In genomic region chr19:5846557-5847305, GRCm38 (mm10) we compare ENCODE assay signal across 8 mouse cellular contexts. TPM values are rescaled to one million over a fixed set of nuclear protein-coding genes. Genes with fewer than 3 reads are reported as not detected.
A peak's percentile ranks its signal among the peaks of the same experiment; 100 is the strongest.
DNase-seq lines count a peak whose midpoint lies in the region; ATAC-seq lines count a peak whose summit lies in the region.

No protein-coding gene starts in this region.

- H3K4me3 ChIP-seq in hindbrain, embryonic 10.5 days = peak overlapping the region; percentile 48
- peak overlapping the region; percentile 46 for H3K4me3 ChIP-seq in lung, embryonic 16.5 days (ENCODE audit: low read length)

- H3K9me3 ChIP-seq in hindbrain, embryonic 10.5 days = no peaks in the 10 kb centered on the region
- no peaks in the 10 kb centered on the region for H3K9me3 ChIP-seq in lung, embryonic 16.5 days (ENCODE audit: control insufficient read depth, low read length)

- H3K9ac ChIP-seq in lung, embryonic 16.5 days (ENCODE audit: low read length) = peak overlapping the region; percentile 64

- peak overlapping the region; percentile 96 for H3K27ac ChIP-seq in hindbrain, embryonic 10.5 days
- peak overlapping the region; percentile 100 for H3K27ac ChIP-seq in lung, embryonic 16.5 days (ENCODE audit: low read length)

- 5% methylated on average over 16 of the region's 16 CpGs for WGBS in hindbrain, embryonic 10.5 days
- 2% methylated on average over 16 of the region's 16 CpGs for WGBS in lung, embryonic 16.5 days

- peak overlapping the region; percentile 61 for H3K4me2 ChIP-seq in lung, embryonic 16.5 days (ENCODE audit: low read depth, low read length)

- no peaks in the 10 kb centered on the region for H3K27me3 ChIP-seq in hindbrain, embryonic 10.5 days (ENCODE audit: insufficient read depth, poor library complexity, severe bottlenecking)
- no peaks in the 10 kb centered on the region for H3K27me3 ChIP-seq in lung, embryonic 16.5 days (ENCODE audit: control insufficient read depth, insufficient read depth, low read depth, low read length)

- peak; percentile 89 for DNase-seq in MEL-GATA-1-ER (ENCODE audit: extremely low read depth, low read depth)
- peak; percentile 86 for DNase-seq in cerebellum, adult 8-10 months
- peak; percentile 92 for DNase-seq in frontal cortex, adult 2 months (ENCODE audit: extremely low spot score in 1 of 2, low spot score in 1 of 2)
- peak; percentile 89 for DNase-seq in hindbrain, embryonic 10.5 days (ENCODE audit: low spot score)
- DNase-seq in layer of hippocampus, adult 9-11 months = peak; percentile 97
- peak; percentile 85 for DNase-seq in ovary, adult 18-20 months (ENCODE audit: low spot score)
- DNase-seq in thymus, postnatal 0 days (ENCODE audit: low spot score) = peak; percentile 62

- H3K4me1 ChIP-seq in hindbrain, embryonic 10.5 days (replicated peaks) = peaks cover 90% of the 10 kb centered on the region
- peaks cover 73% of the 10 kb centered on the region for H3K4me1 ChIP-seq in lung, embryonic 16.5 days (replicated peaks; ENCODE audit: control insufficient read depth, insufficient read depth, low read length)

- ATAC-seq in lung, embryonic 16.5 days (ENCODE audit: low read depth) = peak; percentile 84

- peaks cover 6% of the 10 kb centered on the region for H3K36me3 ChIP-seq in hindbrain, embryonic 10.5 days
- peaks cover 2% of the 10 kb centered on the region for H3K36me3 ChIP-seq in lung, embryonic 16.5 days (ENCODE audit: control insufficient read depth, insufficient read depth, low read length)

RNA-seq across cellular contexts. Expression of gene Frmd8, which starts 28.3 kb away (rescaled TPM):
- 13.1 and 15.6 TPM in 2 replicates for polyA plus RNA-seq in frontal cortex, adult 2 months (2012; rRNA removed)
- 37.2 and 37.8 TPM in 2 replicates for polyA plus RNA-seq in hindbrain, embryonic 10.5 days (2016; fragmentation: Nextera tagmentation; extraction: Ambion mirVana)
- 56.4 and 61.1 TPM in 2 replicates for polyA plus RNA-seq in lung, embryonic 16.5 days (2015; fragmentation: Nextera tagmentation; extraction: Ambion mirVana)
- 72.4 and 75.2 TPM in 2 replicates for polyA plus RNA-seq in thymus, postnatal 0 days (2015; fragmentation: Nextera tagmentation; extraction: Ambion mirVana)

RNA-seq across cellular contexts. Expression of gene Slc25a45, which starts 30.9 kb away (rescaled TPM):
- polyA plus RNA-seq in frontal cortex, adult 2 months (2012; rRNA removed) = 7.8 and 8.7 TPM in 2 replicates
- polyA plus RNA-seq in hindbrain, embryonic 10.5 days (2016; fragmentation: Nextera tagmentation; extraction: Ambion mirVana) = 2.8 TPM in 2 replicates
- 5.7 and 6.2 TPM in 2 replicates for polyA plus RNA-seq in lung, embryonic 16.5 days (2015; fragmentation: Nextera tagmentation; extraction: Ambion mirVana)
- 11.4 and 14.6 TPM in 2 replicates for polyA plus RNA-seq in thymus, postnatal 0 days (2015; fragmentation: Nextera tagmentation; extraction: Ambion mirVana)

RNA-seq across cellular contexts. Expression of gene Tigd3, which starts 47.2 kb away (rescaled TPM):
- polyA plus RNA-seq in frontal cortex, adult 2 months (2012; rRNA removed) = 4.6 and 4.9 TPM in 2 replicates
- polyA plus RNA-seq in hindbrain, embryonic 10.5 days (2016; fragmentation: Nextera tagmentation; extraction: Ambion mirVana) = 9.9 and 11.3 TPM in 2 replicates
- 2.5 and 3.2 TPM in 2 replicates for polyA plus RNA-seq in lung, embryonic 16.5 days (2015; fragmentation: Nextera tagmentation; extraction: Ambion mirVana)
- polyA plus RNA-seq in thymus, postnatal 0 days (2015; fragmentation: Nextera tagmentation; extraction: Ambion mirVana) = 3.3 and 4.1 TPM in 2 replicates

Comparison
In these comparisons a context has a peak if more than half of its experiments do, and no peak if none do; other contexts are left out.
1. Peak in every context shown above with its lines: DNase-seq, ATAC-seq, H3K4me3 ChIP-seq and H3K27ac ChIP-seq.